Mouse (Mus musculus): Measurements from ENCODE around the gene Tmem230. TPM values are rescaled to one million over a fixed set of nuclear protein-coding genes. Genes with fewer than 3 reads are reported as not detected.

Tmem230 gene
- total and polyA plus RNA-seq, 2 experiments from 2014 or later: 37.1 to 46.1 TPM

GRCm38 (mm10) chr2:132262175-132262574, 14.6 kb upstream of the Tmem230 start:
- no peak overlapping the region for H3K4me2 ChIP-seq (ENCODE audit: low read depth, low read length)
- 59% methylated on average over 6 of the region's 6 CpGs for WGBS
- H3K27me3 ChIP-seq (ENCODE audit: control insufficient read depth, insufficient read depth, low read length): no peaks in the 10 kb centered on the region
- H3K27ac ChIP-seq (ENCODE audit: low read depth): no peak overlapping the region
- no peak overlapping the region for H3K4me3 ChIP-seq (ENCODE audit: low read depth, low read length)
- no peak for DNase-seq (ENCODE audit: low spot score)
- H3K9ac ChIP-seq (replicated peaks; ENCODE audit: low read depth, low read length): no peak overlapping the region
- H3K36me3 ChIP-seq (replicated peaks; ENCODE audit: control insufficient read depth, insufficient read depth, low read length): no peaks in the 10 kb centered on the region
- peaks cover 21% of the 10 kb centered on the region for H3K4me1 ChIP-seq (ENCODE audit: control insufficient read depth, insufficient read depth)
- no peaks in the 10 kb centered on the region for H3K9me3 ChIP-seq (replicated peaks; ENCODE audit: control insufficient read depth, low read length)
- TF ChIP-seq CTCF (IDR thresholded peaks at IDR 0.05; ENCODE audit: low read depth) (no peak), EP300 (IDR thresholded peaks at IDR 0.05; ENCODE audit: low read depth) (no peak)
- ATAC-seq (ENCODE audit: insufficient read depth, low read depth): no peak

GRCm38 (mm10) chr2:132260601-132261000, 13.0 kb upstream of the Tmem230 start:
- TF ChIP-seq EP300 (IDR thresholded peaks at IDR 0.05; ENCODE audit: low read depth) (no peak), CTCF (IDR thresholded peaks at IDR 0.05; ENCODE audit: low read depth) (no peak)
- no peak overlapping the region for H3K27ac ChIP-seq (ENCODE audit: low read depth)
- H3K9me3 ChIP-seq (replicated peaks; ENCODE audit: control insufficient read depth, low read length): no peaks in the 10 kb centered on the region
- no peak for DNase-seq (ENCODE audit: low spot score)
- no peak overlapping the region for H3K4me2 ChIP-seq (ENCODE audit: low read depth, low read length)
- WGBS: 90% methylated on average over 3 of the region's 3 CpGs
- peaks cover 12% of the 10 kb centered on the region for H3K4me1 ChIP-seq (ENCODE audit: control insufficient read depth, insufficient read depth)
- H3K27me3 ChIP-seq (ENCODE audit: control insufficient read depth, insufficient read depth, low read length): no peaks in the 10 kb centered on the region
- ATAC-seq (ENCODE audit: insufficient read depth, low read depth): no peak
- H3K4me3 ChIP-seq (ENCODE audit: low read depth, low read length): no peak overlapping the region
- H3K9ac ChIP-seq (replicated peaks; ENCODE audit: low read depth, low read length): no peak overlapping the region
- no peaks in the 10 kb centered on the region for H3K36me3 ChIP-seq (replicated peaks; ENCODE audit: control insufficient read depth, insufficient read depth, low read length)

- TF ChIP-seq EP300 (IDR thresholded peaks at IDR 0.05; ENCODE audit: low read depth): no peak
- TF ChIP-seq CTCF (IDR thresholded peaks at IDR 0.05; ENCODE audit: low read depth): no peak
- DNase-seq (ENCODE audit: low spot score): no peak
- Histone ChIP-seq H3K4me2 (ENCODE audit: low read depth, low read length) (no peak overlapping the region), H3K4me3 (ENCODE audit: low read depth, low read length) (no peak overlapping the region), H3K4me1 (ENCODE audit: control insufficient read depth, insufficient read depth) (no peaks in the 10 kb centered on the region), H3K36me3 (replicated peaks; ENCODE audit: control insufficient read depth, insufficient read depth, low read length) (no peaks in the 10 kb centered on the region), H3K27me3 (ENCODE audit: control insufficient read depth, insufficient read depth, low read length) (no peaks in the 10 kb centered on the region), H3K27ac (ENCODE audit: low read depth) (no peak overlapping the region), H3K9ac (replicated peaks; ENCODE audit: low read depth, low read length) (no peak overlapping the region), H3K9me3 (replicated peaks; ENCODE audit: control insufficient read depth, low read length) (no peaks in the 10 kb centered on the region)
- no peak for ATAC-seq (ENCODE audit: insufficient read depth, low read depth)
- WGBS: 82% methylated on average over 6 of the region's 6 CpGs
Observed at GRCm38 (mm10) chr2:132257350-132258068, 9.9 kb upstream of the Tmem230 start.

GRCm38 (mm10) chr2:132253603-132254002, 6.0 kb upstream of the Tmem230 start:
- H3K4me3 ChIP-seq (ENCODE audit: low read depth, low read length): peak overlapping the region; percentile 67
- 2% methylated on average over 7 of the region's 7 CpGs for WGBS
- no peak for ATAC-seq (ENCODE audit: insufficient read depth, low read depth)
- H3K27me3 ChIP-seq (ENCODE audit: control insufficient read depth, insufficient read depth, low read length): no peaks in the 10 kb centered on the region
- peaks cover 11% of the 10 kb centered on the region for H3K4me1 ChIP-seq (ENCODE audit: control insufficient read depth, insufficient read depth)
- no peak for DNase-seq (ENCODE audit: low spot score)
- H3K36me3 ChIP-seq (replicated peaks; ENCODE audit: control insufficient read depth, insufficient read depth, low read length): peaks cover 16% of the 10 kb centered on the region
- TF ChIP-seq EP300 (IDR thresholded peaks at IDR 0.05; ENCODE audit: low read depth) (no peak), CTCF (IDR thresholded peaks at IDR 0.05; ENCODE audit: low read depth) (no peak)
- peak overlapping the region; percentile 61 for H3K9ac ChIP-seq (replicated peaks; ENCODE audit: low read depth, low read length)
- H3K27ac ChIP-seq (ENCODE audit: low read depth): peak overlapping the region; percentile 91
- H3K9me3 ChIP-seq (replicated peaks; ENCODE audit: control insufficient read depth, low read length): no peaks in the 10 kb centered on the region
- H3K4me2 ChIP-seq (ENCODE audit: low read depth, low read length): peak overlapping the region; percentile 87

GRCm38 (mm10) chr2:132252542-132253528, 5.2 kb upstream of the Tmem230 start, which contains the start of gene Pcna:
Gene Pcna, minus strand, starts transcription at chr2:132253314.
- peak; percentile 99 for ATAC-seq (ENCODE audit: insufficient read depth, low read depth)
- WGBS: under 1% methylated on average over 78 of the region's 79 CpGs
- peak; percentile 48; the same call in 1 of the 2 replicates for TF ChIP-seq EP300 (IDR thresholded peaks at IDR 0.05; ENCODE audit: low read depth)
- TF ChIP-seq CTCF (IDR thresholded peaks at IDR 0.05; ENCODE audit: low read depth): no peak

More at GRCm38 (mm10) chr2:132252542-132253528, 5.2 kb upstream of the Tmem230 start, which contains the start of gene Pcna:
- H3K9me3 ChIP-seq (replicated peaks; ENCODE audit: control insufficient read depth, low read length): no peaks in the 10 kb centered on the region
- H3K4me2 ChIP-seq (ENCODE audit: low read depth, low read length): peak within 1 kb of the TSS; percentile 87
- H3K9ac ChIP-seq (replicated peaks; ENCODE audit: low read depth, low read length): peak within 1 kb of the TSS; percentile 64
- H3K36me3 ChIP-seq (replicated peaks; ENCODE audit: control insufficient read depth, insufficient read depth, low read length): peaks cover 16% of the 10 kb centered on the region
- peak within 1 kb of the TSS; percentile 91 for H3K27ac ChIP-seq (ENCODE audit: low read depth)
- H3K4me1 ChIP-seq (ENCODE audit: control insufficient read depth, insufficient read depth): peaks cover 15% of the 10 kb centered on the region
- H3K4me3 ChIP-seq (ENCODE audit: low read depth, low read length): peak within 1 kb of the TSS; percentile 67
- H3K27me3 ChIP-seq (ENCODE audit: control insufficient read depth, insufficient read depth, low read length): no peaks in the 10 kb centered on the region
- peak; percentile 99 for DNase-seq (ENCODE audit: low spot score)

Measured in heart, postnatal 0 days (tissue).